Mouse (Mus musculus) midbrain, embryonic 12.5 days (tissue): ENCODE results near the gene Gm8251. TPM values are rescaled to one million over a fixed set of nuclear protein-coding genes. Genes with fewer than 3 reads are reported as not detected.

Source experiments
- ATAC-seq: fragments of 200-750 bp; cut with Nextera tagmentation; 2 replicates; pipeline ENCODE4 v1.8.0; 2017; ENCODE audit warnings: low read depth, moderate TSS enrichment, moderate library complexity; ENCODE audit not compliant: low FRiP score
- H3K27ac ChIP-seq: fragments of 300-500 bp; sonication (generic); replicated peaks from 2 replicates; pipeline ENCODE4 v1.5.1; 2016; ENCODE audit warnings: mild to moderate bottlenecking
- H3K27me3 ChIP-seq: fragments of 300-500 bp; sonication (generic); 2 replicates; pipeline ENCODE4 v1.6.1; 2016; ENCODE audit warnings: mild to moderate bottlenecking
- H3K36me3 ChIP-seq: fragments of 300-500 bp; sonication (generic); 2 replicates; pipeline ENCODE4 v1.6.1; 2016
- H3K4me1 ChIP-seq: fragments of 300-500 bp; sonication (generic); 2 replicates; pipeline ENCODE4 v1.6.1; 2016
- H3K4me2 ChIP-seq: fragments of 300-500 bp; sonication (generic); replicated peaks from 2 replicates; pipeline ENCODE4 v1.6.1; 2016; ENCODE audit warnings: mild to moderate bottlenecking, moderate library complexity
- H3K4me3 ChIP-seq: fragments of 300-500 bp; sonication (generic); 2 replicates; pipeline ENCODE4 v1.5.1; 2016; ENCODE audit warnings: mild to moderate bottlenecking
- H3K9ac ChIP-seq: fragments of 300-500 bp; sonication (generic); replicated peaks from 2 replicates; pipeline ENCODE4 v1.6.1; 2016; ENCODE audit warnings: mild to moderate bottlenecking, moderate library complexity
- H3K9me3 ChIP-seq: fragments of 300-500 bp; sonication (generic); 2 replicates; pipeline ENCODE4 v1.6.1; 2016; ENCODE audit warnings: mild to moderate bottlenecking
- WGBS: fragments of 180-500 bp; shearing (Covaris S2); methylation state at CpG from one replicate; pipeline ENCODE4 v1.1.7; 2016; 5-methylcytosine and 5-hydroxymethylcytosine counted together
- polyA plus RNA-seq: library from polyadenylated mRNA; unstranded; fragments of >200 nt; fragmentation: Nextera tagmentation; extraction: Ambion mirVana; gene quantifications from 2 replicates; pipeline ENCODE4 v1.2.1, GENCODE M21; 2016

Gene Gm8251
- polyA plus RNA-seq, 1 experiment from 2014 or later, result 0.14 TPM

DNA sequence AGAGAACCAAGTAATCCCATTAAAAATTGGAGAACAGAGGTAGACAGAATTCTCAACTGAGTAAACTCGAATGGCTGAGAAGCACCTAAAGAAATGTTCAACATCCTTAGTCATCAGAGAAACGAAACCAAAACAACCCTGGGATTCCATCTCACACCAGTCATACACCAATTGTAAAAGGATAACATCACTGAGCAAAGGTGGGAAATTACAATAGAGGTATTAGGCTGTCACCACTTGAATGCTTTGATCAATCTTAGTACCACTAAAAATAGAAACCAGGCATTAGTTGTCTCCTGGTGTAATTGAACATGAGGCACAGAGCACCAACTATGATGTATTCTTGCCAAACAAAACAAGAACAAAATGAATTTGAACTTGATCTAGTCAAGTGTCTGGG lies 29.5 kb downstream of the Gm8251 start:
- Histone ChIP-seq H3K4me1 (no peaks in the 10 kb centered on the region), H3K27ac (no peak overlapping the region), H3K9ac (no peak overlapping the region), H3K4me2 (no peak overlapping the region), H3K4me3 (no peak overlapping the region), H3K36me3 (no peaks in the 10 kb centered on the region), H3K27me3 (no peaks in the 10 kb centered on the region), H3K9me3 (no peaks in the 10 kb centered on the region)
- ATAC-seq, result no peak
- 80% methylated on average over 2 of the region's 2 CpGs for WGBS

DNA sequence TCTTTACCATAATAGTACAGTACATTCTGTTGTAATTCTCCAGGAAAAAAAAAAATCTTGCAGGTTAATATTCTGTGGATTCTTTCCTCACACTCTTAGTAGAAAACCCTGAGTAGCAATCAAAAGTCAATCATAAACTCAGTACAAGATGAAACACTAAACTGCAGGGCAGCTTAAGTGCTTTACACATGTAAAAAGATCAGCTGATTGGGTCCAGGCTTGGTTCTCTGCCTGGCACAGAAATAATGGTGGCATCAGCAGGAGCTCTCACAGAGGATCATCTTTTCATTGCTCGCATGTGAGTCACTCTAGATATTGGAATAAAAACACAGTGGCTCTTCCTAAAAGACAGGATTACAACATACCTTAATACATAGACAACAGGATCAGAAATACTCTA lies 34.1 kb downstream of the Gm8251 start:
- WGBS, result 76% methylated on average over 1 of the region's 1 CpGs
- no peaks in the 10 kb centered on the region for H3K9me3 ChIP-seq
- no peaks in the 10 kb centered on the region for H3K27me3 ChIP-seq
- no peak overlapping the region for H3K4me3 ChIP-seq
- no peak overlapping the region for H3K4me2 ChIP-seq
- H3K36me3 ChIP-seq, result no peaks in the 10 kb centered on the region
- H3K4me1 ChIP-seq, result no peaks in the 10 kb centered on the region
- no peak for ATAC-seq
- H3K27ac ChIP-seq, result no peak overlapping the region
- no peak overlapping the region for H3K9ac ChIP-seq

DNA sequence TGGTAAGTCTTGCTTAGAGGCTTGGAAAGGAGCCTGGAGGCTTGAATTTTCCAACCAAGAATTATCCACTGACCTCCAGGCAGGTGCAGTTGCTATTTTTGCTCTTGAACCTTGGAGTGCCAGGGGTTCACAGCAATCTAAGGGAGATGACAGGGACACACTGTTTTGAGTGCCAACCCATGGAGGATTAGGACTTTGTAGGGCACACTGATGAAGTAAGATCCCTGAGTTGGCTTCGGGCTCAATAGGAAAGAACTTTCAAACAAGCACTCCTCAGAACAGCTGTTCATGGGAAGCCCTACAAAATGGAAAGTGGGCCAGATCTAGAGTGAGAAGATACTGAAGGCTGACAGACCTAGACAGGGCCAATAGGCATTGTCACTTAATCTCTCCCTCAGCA lies 39.1 kb downstream of the Gm8251 start:
- no peaks in the 10 kb centered on the region for H3K27me3 ChIP-seq
- no peak overlapping the region for H3K27ac ChIP-seq
- 83% methylated on average over 1 of the region's 1 CpGs for WGBS
- H3K9me3 ChIP-seq, result no peaks in the 10 kb centered on the region
- H3K4me2 ChIP-seq, result no peak overlapping the region
- H3K9ac ChIP-seq, result no peak overlapping the region
- H3K4me1 ChIP-seq, result no peaks in the 10 kb centered on the region
- no peak overlapping the region for H3K4me3 ChIP-seq
- H3K36me3 ChIP-seq, result no peaks in the 10 kb centered on the region
- no peak for ATAC-seq

DNA sequence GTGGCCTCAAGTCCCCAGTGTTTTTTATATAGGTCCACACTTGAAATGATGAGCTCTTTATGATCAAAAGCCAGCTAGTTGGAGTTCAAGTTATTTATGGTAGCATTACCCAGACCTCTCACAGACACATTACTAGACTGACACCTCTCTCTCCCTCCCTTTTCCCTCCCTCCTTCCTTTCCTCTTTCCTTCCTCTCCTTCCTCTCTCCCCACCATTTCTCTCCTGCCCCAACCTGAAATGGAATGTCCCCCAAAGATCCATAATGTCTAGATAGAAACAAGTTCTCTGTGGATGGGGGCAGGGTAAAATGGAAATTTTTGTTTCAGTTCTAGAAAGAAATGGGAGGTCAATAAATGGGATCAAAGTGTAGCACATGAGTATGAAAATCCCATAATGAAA lies 41.8 kb downstream of the Gm8251 start, which contains the start of gene Mettl21c:
TSS of gene Mettl21c (minus strand) at position 101 of the 400 bp plus-strand sequence.
- Histone ChIP-seq H3K27ac (no peak within 1 kb of the TSS), H3K9me3 (no peaks in the 10 kb centered on the region), H3K27me3 (no peaks in the 10 kb centered on the region), H3K4me2 (no peak within 1 kb of the TSS), H3K4me3 (no peak within 1 kb of the TSS), H3K36me3 (no peaks in the 10 kb centered on the region), H3K9ac (no peak within 1 kb of the TSS), H3K4me1 (no peaks in the 10 kb centered on the region)
- ATAC-seq, result no peak

DNA sequence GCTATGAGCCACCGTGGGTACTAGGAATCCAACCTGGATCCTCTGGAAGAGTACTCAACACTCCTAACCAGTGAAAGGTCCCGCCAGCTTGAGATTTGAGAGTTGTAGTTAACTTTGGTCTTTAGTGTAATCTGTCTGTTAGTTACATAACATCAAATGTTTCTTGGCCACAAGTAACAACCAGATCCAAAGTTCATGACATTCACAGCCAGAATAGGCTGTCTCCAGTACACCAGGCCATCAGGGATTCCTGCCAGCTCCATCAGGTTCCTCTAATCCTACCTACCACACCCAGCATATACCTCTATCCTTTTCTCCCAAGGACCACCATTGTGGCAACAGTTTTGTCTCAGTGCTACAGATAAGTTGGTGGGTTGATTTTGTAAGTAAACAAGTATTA lies 46.2 kb downstream of the Gm8251 start:
- Histone ChIP-seq H3K4me2 (no peak overlapping the region), H3K9ac (no peak overlapping the region), H3K4me1 (no peaks in the 10 kb centered on the region), H3K27me3 (no peaks in the 10 kb centered on the region), H3K4me3 (no peak overlapping the region), H3K27ac (no peak overlapping the region), H3K36me3 (no peaks in the 10 kb centered on the region), H3K9me3 (no peaks in the 10 kb centered on the region)
- ATAC-seq, result no peak
- 90% methylated on average over 2 of the region's 2 CpGs for WGBS

Other genes with a start within 250 kb of the Gm8251 start
- gene Uxs1, start 234.1 kb downstream of the Gm8251 start, polyA plus RNA-seq, result 17.5 and 18.7 TPM in 2 replicates
- 69.4 and 73.5 TPM in 2 replicates for gene Tpp2, start 128.3 kb downstream of the Gm8251 start, polyA plus RNA-seq
- gene Mettl21c, start 41.9 kb downstream of the Gm8251 start, polyA plus RNA-seq, result 0.88 and 1.0 TPM in 2 replicates
- 85.2 and 85.7 TPM in 2 replicates for gene Tex30, start 40.5 kb upstream of the Gm8251 start, polyA plus RNA-seq
- gene Kdelc1, start 56.9 kb upstream of the Gm8251 start, polyA plus RNA-seq, result 46.9 and 50.2 TPM in 2 replicates
- 28.6 and 30.4 TPM in 2 replicates for gene Bivm, start 57.0 kb upstream of the Gm8251 start, polyA plus RNA-seq
- 46.0 and 47.9 TPM in 2 replicates for gene Ercc5, start 85.8 kb upstream of the Gm8251 start, polyA plus RNA-seq
- gene Mettl21e, start 157.0 kb upstream of the Gm8251 start, polyA plus RNA-seq, result not detected in 2 replicates